Mouse (Mus musculus) hindbrain, embryonic 16.5 days (tissue): ENCODE results near the gene Trim56. TPM values are rescaled to one million over a fixed set of nuclear protein-coding genes. Genes with fewer than 3 reads are reported as not detected.

Experiments
- ATAC-seq: fragments of 200-750 bp; cut with Nextera tagmentation; 2 replicates; pipeline ENCODE4 v1.8.0; 2017; ENCODE audit warnings: moderate TSS enrichment, moderate library complexity
- H3K27ac ChIP-seq: fragments of 300-500 bp; sonication (generic); 2 replicates; pipeline ENCODE4 v1.5.1; 2014; ENCODE audit warnings: low read depth, mild to moderate bottlenecking, control low read depth, low read length, moderate library complexity
- H3K27me3 ChIP-seq: fragments of 300-500 bp; sonication (generic); replicated peaks from 2 replicates; pipeline ENCODE4 v1.6.1; 2014; ENCODE audit warnings: low read length; ENCODE audit not compliant: control insufficient read depth, insufficient read depth
- H3K36me3 ChIP-seq: fragments of 300-500 bp; sonication (generic); 2 replicates; pipeline ENCODE4 v1.6.1; 2014; ENCODE audit warnings: mild to moderate bottlenecking, low read length, moderate library complexity, mixed read lengths; ENCODE audit not compliant: control insufficient read depth, insufficient read depth
- H3K4me1 ChIP-seq: fragments of 300-500 bp; sonication (generic); 2 replicates; pipeline ENCODE4 v1.6.1; 2014; ENCODE audit warnings: low read depth, low read length; ENCODE audit not compliant: control insufficient read depth, insufficient read depth
- H3K4me2 ChIP-seq: fragments of 300-500 bp; sonication (generic); 2 replicates; pipeline ENCODE4 v1.6.1; 2014; ENCODE audit warnings: mild to moderate bottlenecking, low read length, control low read depth, moderate library complexity
- H3K4me3 ChIP-seq: fragments of 300-500 bp; sonication (generic); 2 replicates; pipeline ENCODE4 v1.5.1; 2014; ENCODE audit warnings: mild to moderate bottlenecking, low read length, control low read depth, moderate library complexity
- H3K9ac ChIP-seq: fragments of 300-500 bp; sonication (generic); 2 replicates; pipeline ENCODE4 v1.6.1; 2014; ENCODE audit warnings: low read depth, mild to moderate bottlenecking, control low read depth, low read length, moderate library complexity
- H3K9me3 ChIP-seq: fragments of 300-500 bp; sonication (generic); 2 replicates; pipeline ENCODE4 v1.6.1; 2014; ENCODE audit warnings: mild to moderate bottlenecking, low read length, moderate library complexity; ENCODE audit not compliant: control insufficient read depth
- WGBS: fragments of 180-500 bp; shearing (Covaris S2); extraction: QIAGEN DNeasy Blood & Tissue Kit; methylation state at CpG from one replicate; pipeline ENCODE4 v1.1.7; 2014; 5-methylcytosine and 5-hydroxymethylcytosine counted together
- polyA plus RNA-seq: library from polyadenylated mRNA; unstranded; fragments of >200 nt; fragmentation: Nextera tagmentation; extraction: Ambion mirVana; gene quantifications from 2 replicates; pipeline ENCODE4 v1.2.1, GENCODE M21; 2015

Gene Trim56
- polyA plus RNA-seq, 1 experiment from 2014 or later, result 2.3 TPM

DNA sequence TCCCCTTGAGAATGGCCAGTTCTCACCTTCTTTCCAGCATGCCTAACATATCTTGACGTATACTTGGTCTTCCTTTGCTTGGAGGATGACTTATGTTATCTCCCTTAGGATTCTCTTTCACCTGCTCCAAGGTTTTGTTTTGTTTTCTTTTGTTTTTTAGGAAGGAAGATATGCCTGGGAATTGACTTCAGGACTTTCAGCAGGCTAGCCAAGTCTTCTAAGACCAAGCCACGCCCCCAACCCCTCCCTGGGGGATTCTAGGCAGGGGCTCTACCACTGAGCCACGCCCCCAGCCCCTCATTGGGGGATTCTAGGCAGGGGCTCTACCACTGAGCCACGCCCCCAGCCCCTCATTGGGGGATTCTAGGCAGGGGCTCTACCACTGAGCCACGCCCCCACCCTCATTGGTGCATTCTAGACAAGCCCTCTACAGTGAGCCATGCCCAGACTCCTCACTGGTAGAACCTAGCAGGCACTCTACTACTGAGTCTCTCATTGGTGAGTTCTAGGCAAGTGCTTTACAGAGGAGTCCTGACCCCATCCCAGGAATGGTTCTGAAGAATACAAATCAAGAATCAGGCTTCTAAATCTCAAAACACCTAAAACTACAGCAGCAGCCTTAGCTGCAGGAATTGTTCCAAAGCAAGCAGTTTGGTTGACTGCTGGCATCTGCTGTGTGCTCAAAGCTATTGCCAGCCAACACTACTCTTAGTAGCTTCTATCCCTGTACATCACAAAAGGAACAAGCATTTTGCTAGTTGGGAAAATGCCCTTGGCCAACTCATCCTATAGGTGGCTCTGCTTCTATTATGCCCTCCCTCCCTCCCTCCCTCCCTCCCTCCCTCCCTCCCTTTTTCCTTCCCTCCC is 4.2 kb downstream of the Trim56 start:
- no peaks in the 10 kb centered on the region for H3K36me3 ChIP-seq
- no peak for ATAC-seq
- H3K4me3 ChIP-seq, result no peak overlapping the region
- no peak overlapping the region for H3K9ac ChIP-seq
- no peak overlapping the region for H3K4me2 ChIP-seq
- no peaks in the 10 kb centered on the region for H3K9me3 ChIP-seq
- H3K27ac ChIP-seq, result no peak overlapping the region
- H3K27me3 ChIP-seq, result no peaks in the 10 kb centered on the region; the same call in 1 of the 2 replicates
- H3K4me1 ChIP-seq, result peaks cover 7% of the 10 kb centered on the region
- 76% methylated on average over 4 of the region's 5 CpGs for WGBS

DNA sequence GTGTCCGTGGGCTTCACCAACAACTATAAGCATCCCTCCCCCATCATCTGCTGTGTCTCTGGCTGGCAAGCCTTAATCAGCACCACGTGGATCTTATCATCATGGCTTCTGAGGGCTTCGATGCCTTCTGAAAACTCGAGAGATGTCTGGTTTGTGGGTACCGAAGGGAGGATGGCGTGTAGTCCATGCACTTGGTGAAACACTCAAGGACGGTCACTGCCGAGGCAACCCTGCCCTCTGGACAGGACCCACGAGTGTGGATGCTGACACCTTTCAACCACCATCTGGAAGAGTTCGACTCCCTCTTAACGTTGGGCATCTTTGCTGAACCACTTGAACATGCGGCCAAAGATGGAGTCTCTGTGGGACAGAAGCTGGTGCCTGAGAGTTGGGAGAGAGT is 5.1 kb downstream of the Trim56 start:
- no peak overlapping the region for H3K4me3 ChIP-seq
- 93% methylated on average over 12 of the region's 12 CpGs for WGBS
- no peaks in the 10 kb centered on the region; the same call in 1 of the 2 replicates for H3K4me1 ChIP-seq
- no peak for ATAC-seq
- H3K9me3 ChIP-seq, result no peaks in the 10 kb centered on the region
- H3K27ac ChIP-seq, result no peak overlapping the region
- H3K27me3 ChIP-seq, result no peaks in the 10 kb centered on the region
- no peaks in the 10 kb centered on the region for H3K36me3 ChIP-seq
- H3K9ac ChIP-seq, result no peak overlapping the region
- H3K4me2 ChIP-seq, result no peak overlapping the region

DNA sequence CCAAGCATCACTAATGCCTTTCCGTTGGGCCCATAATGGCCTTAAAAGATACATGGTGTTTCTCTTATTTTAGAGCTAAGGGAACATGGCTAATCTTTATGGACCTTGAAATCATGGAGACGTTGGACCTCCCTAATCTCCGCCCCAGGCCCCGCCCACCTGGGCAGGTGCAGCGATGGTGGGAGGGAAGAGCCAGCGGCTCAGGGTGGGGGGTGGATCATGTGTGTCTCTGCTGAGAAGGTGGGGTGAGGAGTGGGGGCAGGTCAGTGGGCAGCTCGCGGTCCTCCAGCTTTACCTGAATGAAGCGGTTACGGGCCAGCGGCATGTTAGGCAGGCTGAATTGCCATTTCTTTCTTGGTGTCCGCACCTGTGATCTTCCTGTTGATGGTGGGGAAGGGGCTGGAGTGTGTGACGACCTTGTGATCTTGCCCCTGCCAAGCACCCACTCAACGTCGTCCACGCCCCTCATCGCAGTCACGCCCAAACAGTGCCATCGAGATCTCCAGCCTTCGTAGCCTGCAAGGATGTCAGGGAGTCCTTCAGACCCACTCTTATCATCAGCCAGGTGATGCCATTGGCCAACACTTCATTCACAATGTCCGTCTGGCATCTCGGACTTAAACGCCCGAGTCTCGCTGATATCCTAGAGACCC is 5.9 kb downstream of the Trim56 start:
- Histone ChIP-seq H3K4me2 (no peak overlapping the region), H3K27ac (no peak overlapping the region), H3K4me1 (no peaks in the 10 kb centered on the region), H3K9me3 (no peaks in the 10 kb centered on the region), H3K4me3 (no peak overlapping the region), H3K9ac (no peak overlapping the region), H3K36me3 (no peaks in the 10 kb centered on the region), H3K27me3 (no peaks in the 10 kb centered on the region)
- ATAC-seq, result no peak
- 59% methylated on average over 25 of the region's 25 CpGs for WGBS

DNA sequence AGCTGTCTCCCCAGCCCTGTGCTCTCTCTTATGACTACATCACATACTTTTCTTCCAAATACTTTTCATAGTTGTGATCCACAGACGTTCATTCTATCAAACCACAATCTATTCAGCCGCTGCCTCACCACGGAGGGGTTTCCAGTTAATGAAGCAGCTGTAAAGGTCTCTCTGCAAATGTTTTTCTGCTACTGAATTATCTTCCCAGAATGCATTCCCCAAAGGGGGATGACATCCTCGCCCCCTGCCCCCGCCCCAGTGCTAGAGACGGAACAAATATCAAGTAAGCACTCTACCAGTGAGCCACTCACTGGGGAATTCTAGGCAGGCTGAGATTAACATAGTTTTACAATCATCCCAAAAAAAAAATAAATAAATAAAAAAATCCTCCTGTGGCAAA is 7.9 kb downstream of the Trim56 start:
- 58% methylated on average over 6 of the region's 6 CpGs for WGBS
- no peak overlapping the region for H3K4me3 ChIP-seq
- H3K27me3 ChIP-seq, result no peaks in the 10 kb centered on the region
- H3K9me3 ChIP-seq, result no peaks in the 10 kb centered on the region
- H3K27ac ChIP-seq, result no peak overlapping the region
- no peak for ATAC-seq
- H3K36me3 ChIP-seq, result no peaks in the 10 kb centered on the region
- H3K4me2 ChIP-seq, result no peak overlapping the region
- H3K4me1 ChIP-seq, result no peaks in the 10 kb centered on the region
- H3K9ac ChIP-seq, result no peak overlapping the region

DNA sequence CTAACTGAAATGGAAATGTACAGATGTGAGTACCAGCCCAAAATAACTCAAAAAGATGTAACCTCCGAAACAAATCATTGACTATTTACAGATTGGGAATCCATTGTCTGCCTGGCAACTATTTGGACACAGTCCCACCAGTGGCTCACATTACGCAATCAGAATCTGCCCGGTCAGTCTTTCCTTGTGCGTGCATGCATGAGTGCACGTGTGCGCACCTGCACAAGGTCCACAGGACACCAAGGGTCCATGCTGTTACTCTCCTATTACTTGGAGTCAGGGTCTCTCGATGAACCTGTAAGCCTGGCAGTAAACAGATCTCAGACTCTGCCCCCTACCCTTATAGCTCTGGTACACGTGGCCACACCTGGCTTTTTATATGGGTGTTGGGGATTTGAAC is 8.3 kb downstream of the Trim56 start:
- Histone ChIP-seq H3K4me1 (no peaks in the 10 kb centered on the region), H3K27ac (no peak overlapping the region), H3K27me3 (no peaks in the 10 kb centered on the region), H3K9me3 (no peaks in the 10 kb centered on the region), H3K4me2 (no peak overlapping the region), H3K9ac (no peak overlapping the region), H3K36me3 (no peaks in the 10 kb centered on the region), H3K4me3 (no peak overlapping the region)
- no peak for ATAC-seq
- 81% methylated on average over 8 of the region's 8 CpGs for WGBS

DNA sequence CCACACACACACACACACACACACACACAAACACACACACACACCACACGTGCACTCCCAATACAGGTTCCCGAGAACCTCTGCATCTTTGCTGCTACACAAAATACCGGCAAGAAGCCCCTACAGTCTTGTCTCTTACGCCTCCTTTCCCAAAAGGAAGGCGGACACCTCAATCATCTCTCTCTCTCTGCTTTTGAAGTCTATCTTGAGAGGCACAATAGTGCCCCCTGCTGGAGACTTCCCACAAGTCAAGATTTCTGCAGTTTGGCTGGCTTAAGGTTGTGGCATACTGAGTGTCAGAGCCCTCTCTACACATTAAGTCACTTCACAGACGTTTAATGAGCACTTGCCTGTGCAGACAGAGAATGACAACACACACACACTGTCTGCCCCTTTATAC is 9.0 kb downstream of the Trim56 start:
- no peaks in the 10 kb centered on the region for H3K27me3 ChIP-seq
- WGBS, result 3% methylated on average over 6 of the region's 6 CpGs
- no peaks in the 10 kb centered on the region for H3K4me1 ChIP-seq
- H3K9me3 ChIP-seq, result no peaks in the 10 kb centered on the region
- peak; percentile 63; the same call in 1 of the 2 replicates for ATAC-seq
- no peaks in the 10 kb centered on the region for H3K36me3 ChIP-seq
- no peak overlapping the region for H3K4me3 ChIP-seq
- peak overlapping the region; percentile 39 for H3K4me2 ChIP-seq
- no peak overlapping the region; the same call in 1 of the 2 replicates for H3K9ac ChIP-seq
- no peak overlapping the region for H3K27ac ChIP-seq

DNA sequence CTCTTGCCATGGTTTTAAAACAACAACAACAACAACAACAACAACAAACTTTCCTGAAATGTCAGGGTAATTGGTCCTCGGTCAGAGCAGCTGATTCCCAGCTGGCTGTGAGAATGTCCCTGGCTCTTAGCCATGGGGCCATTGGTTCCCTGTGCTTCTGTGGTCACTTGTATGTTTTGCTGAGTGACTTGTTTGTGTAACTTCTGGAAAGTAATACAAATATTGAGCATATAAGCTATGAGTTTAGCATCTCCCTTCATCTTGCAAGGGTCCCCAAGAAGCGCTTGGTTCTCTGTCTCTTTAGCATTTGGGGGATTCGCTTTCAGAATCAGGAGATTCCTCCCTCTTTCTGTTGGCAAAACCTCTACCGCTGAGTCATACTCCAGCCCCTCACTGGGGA is 9.6 kb downstream of the Trim56 start:
- no peak overlapping the region for H3K27ac ChIP-seq
- H3K4me3 ChIP-seq, result no peak overlapping the region
- H3K9ac ChIP-seq, result no peak overlapping the region
- 76% methylated on average over 4 of the region's 4 CpGs for WGBS
- no peak overlapping the region for H3K4me2 ChIP-seq
- no peaks in the 10 kb centered on the region for H3K4me1 ChIP-seq
- H3K27me3 ChIP-seq, result no peaks in the 10 kb centered on the region
- no peaks in the 10 kb centered on the region for H3K9me3 ChIP-seq
- ATAC-seq, result no peak
- H3K36me3 ChIP-seq, result no peaks in the 10 kb centered on the region

DNA sequence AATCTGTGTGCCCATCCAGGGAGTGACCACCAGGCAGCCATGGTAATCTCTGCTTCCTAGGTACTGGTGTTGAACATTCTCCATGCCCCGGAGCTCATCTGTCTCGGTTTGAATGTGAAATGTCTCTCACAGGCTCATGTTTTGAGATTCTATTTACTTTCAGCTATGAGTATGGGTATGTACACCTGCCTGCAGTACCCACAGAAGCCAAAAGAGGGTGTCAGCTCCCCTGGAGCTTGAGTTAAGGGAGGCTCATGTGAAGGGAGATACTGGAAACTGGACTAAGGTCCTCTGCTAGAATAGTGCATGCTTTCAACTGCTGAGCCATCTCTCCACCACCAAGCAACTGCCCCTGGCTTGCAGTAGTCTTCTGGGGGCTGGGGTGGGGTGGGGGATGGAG is 12.0 kb downstream of the Trim56 start:
- Histone ChIP-seq H3K4me2 (no peak overlapping the region), H3K27ac (no peak overlapping the region), H3K4me3 (no peak overlapping the region), H3K9me3 (no peaks in the 10 kb centered on the region), H3K36me3 (no peaks in the 10 kb centered on the region), H3K9ac (no peak overlapping the region), H3K4me1 (no peaks in the 10 kb centered on the region), H3K27me3 (no peaks in the 10 kb centered on the region)
- no peak for ATAC-seq
- whole genome bisulfite sequencing, result 98% methylated on average over 2 of the region's 2 CpGs
